Mouse (Mus musculus) stomach, embryonic 14.5 days (tissue): Measurements from ENCODE around the gene Ppp1r15b. TPM values are rescaled to one million over a fixed set of nuclear protein-coding genes. Genes with fewer than 3 reads are reported as not detected.

Source experiments
- ATAC-seq: fragments of 200-750 bp; cut with Nextera tagmentation; 2 replicates; pipeline ENCODE4 v1.8.0; 2017; ENCODE audit warnings: low read depth, moderate TSS enrichment; ENCODE audit not compliant: insufficient number of reproducible peaks, insufficient read depth, low FRiP score
- H3K27ac ChIP-seq: fragments of 300-500 bp; sonication (generic); 2 replicates; pipeline ENCODE4 v1.5.1; 2014; ENCODE audit warnings: mild to moderate bottlenecking, low read length, moderate library complexity, mixed read lengths
- H3K27me3 ChIP-seq: fragments of 300-500 bp; sonication (generic); 2 replicates; pipeline ENCODE4 v1.6.1; 2014; ENCODE audit warnings: low read length, control low read depth, mixed read lengths; ENCODE audit not compliant: control insufficient read depth, insufficient read depth
- H3K36me3 ChIP-seq: fragments of 300-500 bp; sonication (generic); 2 replicates; pipeline ENCODE4 v1.6.1; 2014; ENCODE audit warnings: mild to moderate bottlenecking, control low read depth, low read length, moderate library complexity, mixed read lengths; ENCODE audit not compliant: control insufficient read depth, insufficient read depth
- H3K4me1 ChIP-seq: fragments of 300-500 bp; sonication (generic); 2 replicates; pipeline ENCODE4 v1.6.1; 2014; ENCODE audit warnings: low read length, control low read depth, mixed read lengths; ENCODE audit not compliant: control insufficient read depth, insufficient read depth
- H3K4me2 ChIP-seq: fragments of 300-500 bp; sonication (generic); replicated peaks from 2 replicates; pipeline ENCODE4 v1.6.1; 2014; ENCODE audit warnings: low read depth, low read length, control low read depth
- H3K4me3 ChIP-seq: fragments of 300-500 bp; sonication (generic); 2 replicates; pipeline ENCODE4 v1.5.1; 2014; ENCODE audit warnings: low read depth, low read length, control low read depth
- H3K9ac ChIP-seq: fragments of 300-500 bp; sonication (generic); replicated peaks from 2 replicates; pipeline ENCODE4 v1.6.1; 2014; ENCODE audit warnings: low read depth, mild to moderate bottlenecking, control low read depth, low read length, moderate library complexity, mixed read lengths
- H3K9me3 ChIP-seq: fragments of 300-500 bp; sonication (generic); 2 replicates; pipeline ENCODE4 v1.6.1; 2016; ENCODE audit warnings: low read depth, low read length, control low read depth; ENCODE audit not compliant: control insufficient read depth
- WGBS: fragments of 180-500 bp; shearing (Covaris S2); extraction: QIAGEN DNeasy Blood & Tissue Kit; methylation state at CpG from one replicate; pipeline ENCODE4 v1.1.7; 2014; 5-methylcytosine and 5-hydroxymethylcytosine counted together
- polyA plus RNA-seq: library from polyadenylated mRNA; unstranded; fragments of >200 nt; fragmentation: Nextera tagmentation; extraction: Ambion mirVana; gene quantifications from 2 replicates; pipeline ENCODE4 v1.2.1, GENCODE M21; 2014

Gene Ppp1r15b
- polyA plus RNA-seq, 1 experiment from 2014 or later, result 43.2 TPM

DNA sequence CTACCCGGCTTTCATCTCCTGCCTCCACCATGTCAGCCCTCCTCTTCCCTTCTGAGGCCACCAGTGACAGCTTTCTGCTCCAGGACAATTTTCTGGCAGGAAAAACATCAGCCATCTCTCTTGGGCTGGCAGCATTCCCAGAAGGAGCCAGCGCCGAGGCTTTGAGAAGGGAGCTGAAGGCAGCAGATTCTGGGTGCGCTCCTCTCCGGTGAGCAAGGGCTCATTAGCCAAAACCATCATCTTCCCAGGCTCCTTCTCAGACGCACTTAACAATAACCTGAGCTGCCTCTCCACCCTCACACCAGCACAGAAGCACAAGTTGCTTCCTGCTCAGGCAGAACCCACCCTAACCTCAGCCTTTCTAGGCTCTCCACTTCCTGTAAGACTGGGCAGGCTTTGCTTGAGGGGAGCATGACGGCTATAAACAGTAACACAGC is 28.2 kb downstream of the Ppp1r15b start:
- Histone ChIP-seq H3K4me3 (no peak overlapping the region), H3K27ac (peak overlapping the region; percentile 48; the same call in 1 of the 2 replicates), H3K9me3 (no peaks in the 10 kb centered on the region), H3K4me1 (peaks cover 23% of the 10 kb centered on the region), H3K4me2 (peak overlapping the region; percentile 30), H3K36me3 (no peaks in the 10 kb centered on the region), H3K27me3 (peaks cover 9% of the 10 kb centered on the region), H3K9ac (no peak overlapping the region)
- ATAC-seq, result no peak
- 21% methylated on average over 7 of the region's 7 CpGs for WGBS

- 49% methylated on average over 4 of the region's 4 CpGs for WGBS
- Histone ChIP-seq H3K4me1 (peaks cover 32% of the 10 kb centered on the region), H3K4me2 (0 out of 2 replicates have a peak overlapping the region, but pooled peaks have one; percentile 3), H3K27ac (peak overlapping the region; percentile 52; the same call in 1 of the 2 replicates), H3K36me3 (no peaks in the 10 kb centered on the region), H3K4me3 (no peak overlapping the region), H3K27me3 (peaks cover 9% of the 10 kb centered on the region), H3K9ac (no peak overlapping the region), H3K9me3 (no peaks in the 10 kb centered on the region)
- no peak for ATAC-seq
These were observed 30.6 kb downstream of the Ppp1r15b start for GRCm38 (mm10) chr1:133161559-133161958.

DNA sequence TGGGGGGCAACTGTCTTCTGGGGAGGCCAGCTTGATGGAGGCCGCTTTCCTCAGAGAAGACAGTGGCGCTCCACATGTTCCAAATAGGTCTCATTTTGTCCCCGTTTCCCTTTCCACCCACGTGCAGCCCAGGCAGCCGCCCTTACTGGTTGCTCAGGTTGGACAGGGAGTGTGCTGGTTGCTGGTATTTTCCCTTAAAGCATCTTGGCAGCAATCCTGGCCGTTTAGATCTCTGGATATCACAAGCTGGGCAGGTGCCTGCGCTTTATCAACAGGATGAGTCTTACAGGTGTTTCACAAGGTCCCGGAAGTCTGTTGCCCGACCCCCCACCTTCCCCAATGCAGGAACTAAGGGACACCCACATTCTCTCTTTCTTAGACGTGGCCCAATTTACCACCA is 31.1 kb downstream of the Ppp1r15b start:
- ATAC-seq, result no peak
- Histone ChIP-seq H3K4me3 (no peak overlapping the region), H3K9ac (no peak overlapping the region), H3K27me3 (peaks cover 9% of the 10 kb centered on the region), H3K27ac (peak overlapping the region; percentile 52; the same call in 1 of the 2 replicates), H3K4me2 (0 out of 2 replicates have a peak overlapping the region, but pooled peaks have one; percentile 3), H3K4me1 (peaks cover 32% of the 10 kb centered on the region), H3K36me3 (no peaks in the 10 kb centered on the region), H3K9me3 (no peaks in the 10 kb centered on the region)
- WGBS, result 58% methylated on average over 10 of the region's 10 CpGs

- no peak for ATAC-seq
- Histone ChIP-seq H3K9ac (no peak overlapping the region), H3K9me3 (no peaks in the 10 kb centered on the region), H3K4me2 (peak overlapping the region; percentile 97; the same call in 1 of the 2 replicates), H3K4me3 (peak overlapping the region; percentile 57; the same call in 1 of the 2 replicates), H3K27ac (no peak overlapping the region), H3K4me1 (peaks cover 32% of the 10 kb centered on the region), H3K36me3 (no peaks in the 10 kb centered on the region), H3K27me3 (peaks cover 9% of the 10 kb centered on the region)
- 38% methylated on average over 8 of the region's 8 CpGs for WGBS
These were observed 32.0 kb downstream of the Ppp1r15b start for GRCm38 (mm10) chr1:133162981-133163380.

GRCm38 (mm10) chr1:133163820-133164431 is 33.0 kb downstream of the Ppp1r15b start, which contains the start of gene Plekha6:
Gene Plekha6, plus strand, starts transcription at chr1:133164210.
- Histone ChIP-seq H3K4me3 (peak within 1 kb of the TSS; percentile 57), H3K27ac (peak within 1 kb of the TSS; percentile 84), H3K27me3 (peaks cover 9% of the 10 kb centered on the region), H3K9me3 (no peaks in the 10 kb centered on the region), H3K4me1 (peaks cover 38% of the 10 kb centered on the region), H3K9ac (peak within 1 kb of the TSS; percentile 48), H3K4me2 (peak within 1 kb of the TSS; percentile 97), H3K36me3 (no peaks in the 10 kb centered on the region)
- no peak for ATAC-seq
- under 1% methylated on average over 56 of the region's 68 CpGs for whole genome bisulfite sequencing

- Histone ChIP-seq H3K4me1 (peaks cover 33% of the 10 kb centered on the region), H3K4me3 (peak overlapping the region; percentile 57), H3K27ac (peak overlapping the region; percentile 84; the same call in 1 of the 2 replicates), H3K9ac (peak overlapping the region; percentile 48; the same call in 1 of the 2 replicates), H3K36me3 (no peaks in the 10 kb centered on the region), H3K27me3 (peaks cover 9% of the 10 kb centered on the region), H3K4me2 (peak overlapping the region; percentile 97), H3K9me3 (no peaks in the 10 kb centered on the region)
- peak; percentile 70 for ATAC-seq
- 4% methylated on average over 10 of the region's 10 CpGs for WGBS
These were observed 33.7 kb downstream of the Ppp1r15b start for GRCm38 (mm10) chr1:133164591-133165011.

DNA sequence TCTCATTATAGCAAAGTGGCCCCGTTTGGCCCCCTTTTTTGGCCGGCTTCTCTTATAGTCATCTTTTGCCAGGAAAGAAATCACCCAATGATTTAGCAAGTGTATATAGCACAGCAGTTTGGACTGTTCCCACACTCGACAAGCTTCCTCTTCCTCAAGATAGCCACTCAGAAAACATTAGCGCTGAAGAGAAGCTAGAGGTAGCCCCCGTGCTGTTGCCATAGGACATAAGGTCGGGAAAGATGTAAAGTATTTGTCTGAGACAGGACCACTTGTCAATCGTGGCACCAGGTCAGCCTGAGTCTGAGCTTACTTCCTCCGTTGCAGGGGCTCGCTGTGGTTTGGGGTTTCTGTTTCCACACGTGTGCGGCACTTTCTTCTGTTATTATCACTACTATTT is 34.2 kb downstream of the Ppp1r15b start:
- Histone ChIP-seq H3K4me2 (peak overlapping the region; percentile 97), H3K9me3 (no peaks in the 10 kb centered on the region), H3K9ac (0 out of 2 replicates have a peak overlapping the region, but pooled peaks have one; percentile 48), H3K36me3 (no peaks in the 10 kb centered on the region), H3K4me3 (peak overlapping the region; percentile 57), H3K27me3 (peaks cover 9% of the 10 kb centered on the region), H3K4me1 (peaks cover 33% of the 10 kb centered on the region), H3K27ac (peak overlapping the region; percentile 84; the same call in 1 of the 2 replicates)
- ATAC-seq, result no peak
- WGBS, result 31% methylated on average over 11 of the region's 11 CpGs

DNA sequence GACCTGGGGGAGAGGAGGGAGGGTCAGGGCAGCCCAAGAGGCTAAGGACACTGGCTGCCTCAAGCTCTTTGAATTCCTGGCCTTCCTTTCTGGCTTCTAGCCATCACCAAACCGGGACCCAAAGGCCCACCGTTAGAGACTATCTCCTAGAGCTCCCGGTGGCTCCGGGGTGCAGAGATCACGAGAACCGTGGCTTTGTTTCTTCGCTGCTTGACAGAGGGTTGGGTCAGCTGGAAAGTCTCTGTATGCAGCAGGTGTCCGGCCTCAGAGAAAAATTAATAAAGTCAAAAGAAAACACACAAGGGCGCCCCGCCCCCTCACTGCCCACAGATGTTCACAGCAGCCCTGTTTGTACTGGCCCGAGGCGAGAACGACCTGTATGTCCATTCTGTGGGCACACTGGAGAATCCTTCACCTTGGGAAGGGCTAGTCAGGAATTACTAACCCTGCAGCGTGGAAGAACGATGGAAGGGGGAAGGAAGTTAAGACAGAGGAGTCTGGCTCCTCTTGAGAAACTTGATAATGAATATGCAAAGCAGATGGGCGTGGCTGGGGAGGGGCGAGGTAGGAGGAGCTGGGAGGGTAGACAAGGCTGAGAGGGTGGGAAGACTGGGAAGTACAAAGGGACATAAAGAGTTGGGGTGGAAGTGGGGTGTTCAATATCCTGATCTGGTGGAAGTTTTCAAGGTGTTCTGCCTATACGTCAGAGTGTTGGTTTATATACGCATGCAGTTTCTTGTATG is 37.5 kb downstream of the Ppp1r15b start:
- no peak overlapping the region for H3K27ac ChIP-seq
- no peaks in the 10 kb centered on the region for H3K9me3 ChIP-seq
- no peak overlapping the region for H3K4me3 ChIP-seq
- H3K4me2 ChIP-seq, result peak overlapping the region; percentile 22; the same call in 1 of the 2 replicates
- WGBS, result 21% methylated on average over 19 of the region's 19 CpGs
- no peak for ATAC-seq
- no peaks in the 10 kb centered on the region for H3K27me3 ChIP-seq
- no peak overlapping the region for H3K9ac ChIP-seq
- peaks cover 20% of the 10 kb centered on the region for H3K4me1 ChIP-seq
- no peaks in the 10 kb centered on the region for H3K36me3 ChIP-seq
